Mouse (Mus musculus): ENCODE measurements at regions not wholly inside any gene's neighbourhood (a gene's known extent, or its start where the extent isn't known, plus 50 kb on each side); places are given as distances from the start of the nearest gene placed in this dataset.

GRCm38 (mm10) chr1:35942222-35942621 is 126.0 kb upstream of the Hs6st1 start:
- intact Hi-C loops (cut with DNase I): no loop called here

GRCm38 (mm10) chr1:35943800-35944199 is 124.4 kb upstream of the Hs6st1 start:
- no peak for DNase-seq
- intact Hi-C loops (cut with DNase I): no loop called here

More at GRCm38 (mm10) chr1:35942222-35942621, 126.0 kb upstream of the Hs6st1 start:
- no peak for DNase-seq

GRCm38 (mm10) chr1:35944376-35944775 is 123.8 kb upstream of the Hs6st1 start:
- intact Hi-C loops (cut with DNase I): no loop called here
- DNase-seq: no peak

- no peak for DNase-seq
- intact Hi-C loops (cut with DNase I): no loop called here
Observed at GRCm38 (mm10) chr1:35944849-35945248, 123.4 kb upstream of the Hs6st1 start.

GRCm38 (mm10) chr1:35945596-35945995 is 122.6 kb upstream of the Hs6st1 start:
- DNase-seq: no peak

GRCm38 (mm10) chr1:35948104-35948503 is 120.1 kb upstream of the Hs6st1 start:
- no peak for DNase-seq
- intact Hi-C loops (cut with DNase I): no loop called here

More at GRCm38 (mm10) chr1:35945596-35945995, 122.6 kb upstream of the Hs6st1 start:
- intact Hi-C loops (cut with DNase I): no loop called here

GRCm38 (mm10) chr1:35951082-35951481 is 117.1 kb upstream of the Hs6st1 start:
- intact Hi-C loops (cut with DNase I): no loop called here
- DNase-seq: peak in 1 of 2 experiments; percentile 46

GRCm38 (mm10) chr1:35953721-35954120 is 114.5 kb upstream of the Hs6st1 start:
- intact Hi-C loops (cut with DNase I): no loop called here
- DNase-seq: peak in 1 of 2 experiments; percentile 23

- no peak for DNase-seq
- intact Hi-C loops (cut with DNase I): no loop called here
Observed at GRCm38 (mm10) chr1:35957425-35958372, 110.5 kb upstream of the Hs6st1 start.

- intact Hi-C loops (cut with DNase I): no loop called here
- DNase-seq: no peak
Observed at GRCm38 (mm10) chr1:35959729-35960128, 108.5 kb upstream of the Hs6st1 start.

GRCm38 (mm10) chr1:35960844-35961243 is 107.4 kb upstream of the Hs6st1 start:
- DNase-seq: no peak
- intact Hi-C loops (cut with DNase I): no loop called here

- intact Hi-C loops (cut with DNase I): no loop called here
Observed at GRCm38 (mm10) chr1:35961923-35962322, 106.3 kb upstream of the Hs6st1 start.

GRCm38 (mm10) chr1:35968489-35968888 is 99.7 kb upstream of the Hs6st1 start:
- DNase-seq: no peak
- intact Hi-C loops (cut with DNase I): no loop called here

More at GRCm38 (mm10) chr1:35961923-35962322, 106.3 kb upstream of the Hs6st1 start:
- no peak for DNase-seq

- no peak for DNase-seq
- intact Hi-C loops (cut with DNase I): no loop called here
Observed at GRCm38 (mm10) chr1:35971435-35972189, 96.6 kb upstream of the Hs6st1 start.

GRCm38 (mm10) chr1:35972190-35972584 is 96.0 kb upstream of the Hs6st1 start:
- no peak for DNase-seq
- intact Hi-C loops (cut with DNase I): no loop called here

GRCm38 (mm10) chr1:35973386-35973785 is 94.8 kb upstream of the Hs6st1 start:
- intact Hi-C loops (cut with DNase I): no loop called here

GRCm38 (mm10) chr1:35975611-35976208 is 92.5 kb upstream of the Hs6st1 start:
- no peak for DNase-seq

More at GRCm38 (mm10) chr1:35973386-35973785, 94.8 kb upstream of the Hs6st1 start:
- peak; percentile 41 to 43 for DNase-seq

GRCm38 (mm10) chr1:35976528-35976927 is 91.7 kb upstream of the Hs6st1 start:
- no peak for DNase-seq
- intact Hi-C loops (cut with DNase I): no loop called here

More at GRCm38 (mm10) chr1:35975611-35976208, 92.5 kb upstream of the Hs6st1 start:
- intact Hi-C loops (cut with DNase I): no loop called here

GRCm38 (mm10) chr1:35978116-35978515 is 90.1 kb upstream of the Hs6st1 start:
- no peak for DNase-seq
- intact Hi-C loops (cut with DNase I): no loop called here

- intact Hi-C loops (cut with DNase I): no loop called here
- DNase-seq: no peak
Observed at GRCm38 (mm10) chr1:35978766-35979165, 89.4 kb upstream of the Hs6st1 start.

- DNase-seq: no peak
- intact Hi-C loops (cut with DNase I): no loop called here
Observed at GRCm38 (mm10) chr1:35981226-35981625, 87.0 kb upstream of the Hs6st1 start.
